Mouse (Mus musculus): ENCODE results near the gene Zbtb38.
"Not testable (repeated sequence)": the region's sequence is repeated elsewhere in the genome, so short reads cannot be mapped to it uniquely, and the experiment has no call there.

Gene Zbtb38

DNA sequence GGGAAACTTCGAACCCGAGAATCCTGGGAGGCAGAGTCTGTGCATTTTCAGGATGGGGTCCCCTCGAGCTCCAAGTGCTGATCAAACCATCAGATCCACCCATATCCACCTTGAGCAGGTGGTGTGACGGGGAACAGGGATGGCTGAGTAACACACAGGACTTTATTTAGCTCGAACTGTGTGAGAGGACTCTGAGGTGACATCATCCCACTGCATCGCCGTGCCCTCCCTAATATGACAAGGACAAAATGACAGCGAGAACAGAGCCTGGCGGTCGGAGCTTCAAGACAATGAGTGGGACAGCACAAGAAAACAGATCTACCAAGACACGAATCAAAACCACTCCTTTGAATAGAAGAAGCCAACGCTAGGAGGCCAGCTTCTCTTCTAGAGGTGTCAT lies 40.6 kb downstream of the Zbtb38 start:
- no peak for DNase-seq

DNA sequence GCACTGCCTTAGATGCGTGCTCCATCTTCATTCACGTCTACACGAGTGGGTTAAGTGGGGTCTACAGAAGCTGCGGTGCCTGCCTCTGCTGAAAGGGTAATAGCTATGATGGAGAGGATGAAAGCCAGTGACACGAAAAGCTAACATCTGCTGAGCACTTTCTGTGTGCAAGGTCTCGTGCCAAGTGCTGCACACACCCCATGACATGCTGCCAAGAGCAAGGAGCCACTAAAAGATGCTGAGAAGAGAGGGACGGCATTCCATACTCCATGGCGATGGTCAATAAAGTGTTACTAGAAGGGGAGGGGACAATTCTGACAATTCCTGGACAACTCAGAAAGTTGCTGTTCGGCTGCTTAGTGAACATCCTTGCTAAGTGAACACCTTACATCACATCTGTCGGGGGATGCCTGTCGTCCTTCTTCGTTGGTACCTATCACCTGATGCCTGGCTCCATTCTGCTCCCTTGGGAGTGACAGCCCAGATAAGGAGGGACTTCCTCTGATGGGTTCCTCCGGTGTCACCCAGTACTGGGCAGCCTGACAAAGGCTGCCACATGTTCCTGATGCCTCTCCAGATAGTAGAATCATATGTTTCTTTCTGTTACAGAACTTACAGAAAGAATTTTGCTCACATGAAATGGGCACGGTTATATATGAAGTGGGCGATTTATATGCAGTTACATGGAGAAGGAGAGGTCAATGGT lies 42.2 kb downstream of the Zbtb38 start:
- no peak for DNase-seq

DNA sequence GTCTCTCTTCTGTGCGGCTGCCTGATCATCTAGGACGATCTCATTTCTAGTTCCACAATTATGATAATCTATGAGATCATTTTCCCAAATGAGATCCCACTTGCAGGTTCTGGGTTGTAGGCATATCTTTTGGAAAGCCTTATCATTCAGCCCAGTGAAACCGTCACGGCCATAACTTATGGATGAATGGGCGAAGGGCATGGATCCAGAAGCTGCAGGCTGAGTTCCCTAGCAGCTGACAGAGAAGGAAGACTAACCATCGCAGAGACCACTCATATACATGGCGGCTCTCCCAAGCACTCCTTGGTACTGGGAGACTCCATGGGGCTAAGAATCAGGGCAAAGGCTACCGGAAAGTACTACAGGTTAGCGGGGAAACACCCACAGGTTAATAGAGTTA lies 43.7 kb downstream of the Zbtb38 start:
- DNase-seq = no peak

DNA sequence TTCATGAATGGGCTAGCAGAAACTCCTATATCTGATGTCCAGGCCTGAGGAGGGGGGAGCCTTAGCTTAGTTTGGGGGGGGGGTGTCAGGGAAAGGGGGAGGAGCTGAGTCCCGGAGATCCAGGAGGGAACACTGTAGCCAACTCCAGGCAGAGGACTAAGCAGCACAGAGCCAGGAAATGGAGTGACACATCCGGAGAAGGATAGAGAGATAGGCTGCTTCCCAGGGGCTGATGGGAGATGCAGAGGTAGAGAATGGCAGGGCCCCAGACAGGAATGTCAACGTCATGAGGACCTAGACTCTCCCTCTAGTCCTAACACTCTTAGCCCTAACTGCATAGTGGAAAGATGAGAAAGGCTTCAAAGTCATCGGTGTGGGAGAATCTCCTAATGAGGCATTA lies 44.7 kb downstream of the Zbtb38 start:
- no peak for DNase-seq

DNA sequence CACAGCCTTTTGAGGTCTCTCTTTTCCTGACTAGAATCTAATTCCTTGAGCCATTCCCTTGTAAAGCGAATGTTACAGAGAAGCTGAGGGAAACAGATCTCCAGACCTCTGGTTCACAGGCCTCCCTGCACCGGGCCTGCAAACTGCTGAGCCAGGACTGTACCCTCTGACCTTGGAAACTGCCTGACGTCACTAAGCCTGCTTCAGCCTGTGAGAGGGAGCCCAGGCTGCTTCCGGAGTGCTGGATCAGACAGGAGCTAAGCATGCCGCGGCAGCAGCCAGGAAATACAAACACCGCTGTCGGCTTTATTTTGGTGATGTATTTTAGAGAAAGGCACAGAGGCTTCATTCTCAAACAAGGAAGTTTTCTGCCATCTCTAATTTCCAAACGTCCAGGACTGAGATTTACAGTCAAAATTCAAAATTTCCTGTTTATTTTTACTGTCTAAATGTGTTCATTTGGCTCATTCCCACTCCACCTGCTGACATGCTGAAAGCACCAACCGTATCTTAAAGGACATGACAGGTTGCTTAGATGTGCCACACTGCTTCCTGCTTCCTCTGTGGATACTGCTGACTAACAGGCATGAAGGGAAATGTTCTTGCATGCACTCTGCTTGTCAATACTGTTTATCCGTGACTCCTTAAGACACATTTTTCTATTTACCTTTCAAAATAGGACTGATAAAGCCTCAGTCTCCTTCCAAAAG lies 46.9 kb downstream of the Zbtb38 start:
- DNase-seq = peak; percentile 94

DNA sequence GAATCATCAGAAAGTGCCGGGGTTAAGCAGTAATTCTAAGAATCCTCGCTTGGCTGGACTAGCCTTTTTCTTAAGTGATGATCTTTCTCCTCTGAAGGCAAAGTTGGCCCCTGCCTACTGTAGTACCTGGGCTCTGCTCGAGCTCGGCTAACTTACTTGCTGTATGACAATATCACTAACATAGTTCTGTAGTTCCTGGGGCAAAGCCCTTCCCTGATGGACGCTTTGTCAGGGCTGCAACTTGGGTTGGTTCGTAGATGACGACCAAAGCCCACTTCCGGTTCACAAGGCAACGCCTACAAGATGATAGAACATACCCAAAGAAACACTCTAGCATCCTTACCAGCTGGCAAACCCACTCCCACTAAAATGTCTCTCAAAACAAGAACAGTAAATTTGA lies 47.7 kb downstream of the Zbtb38 start:
- no peak for DNase-seq

DNA sequence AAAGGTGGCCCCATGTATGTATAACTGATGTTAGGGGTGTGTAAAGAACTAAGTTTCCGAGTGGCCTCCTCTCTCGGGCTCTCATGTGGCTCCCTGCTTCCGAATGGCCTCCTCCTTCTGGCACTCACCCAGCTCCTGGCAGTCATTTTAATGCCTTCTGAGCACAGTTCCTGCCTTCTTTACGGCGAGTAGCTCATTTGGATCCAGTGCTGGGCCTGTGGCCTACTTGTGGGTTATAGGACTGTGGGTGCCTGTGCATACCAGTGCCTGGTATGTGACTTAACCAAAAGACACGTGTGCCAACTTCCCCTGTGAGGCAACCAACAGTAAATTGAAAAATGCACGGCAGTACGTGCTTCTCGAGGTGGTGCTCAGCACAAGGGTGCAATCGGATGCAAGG lies 50.7 kb downstream of the Zbtb38 start:
- DNase-seq = no peak

DNA sequence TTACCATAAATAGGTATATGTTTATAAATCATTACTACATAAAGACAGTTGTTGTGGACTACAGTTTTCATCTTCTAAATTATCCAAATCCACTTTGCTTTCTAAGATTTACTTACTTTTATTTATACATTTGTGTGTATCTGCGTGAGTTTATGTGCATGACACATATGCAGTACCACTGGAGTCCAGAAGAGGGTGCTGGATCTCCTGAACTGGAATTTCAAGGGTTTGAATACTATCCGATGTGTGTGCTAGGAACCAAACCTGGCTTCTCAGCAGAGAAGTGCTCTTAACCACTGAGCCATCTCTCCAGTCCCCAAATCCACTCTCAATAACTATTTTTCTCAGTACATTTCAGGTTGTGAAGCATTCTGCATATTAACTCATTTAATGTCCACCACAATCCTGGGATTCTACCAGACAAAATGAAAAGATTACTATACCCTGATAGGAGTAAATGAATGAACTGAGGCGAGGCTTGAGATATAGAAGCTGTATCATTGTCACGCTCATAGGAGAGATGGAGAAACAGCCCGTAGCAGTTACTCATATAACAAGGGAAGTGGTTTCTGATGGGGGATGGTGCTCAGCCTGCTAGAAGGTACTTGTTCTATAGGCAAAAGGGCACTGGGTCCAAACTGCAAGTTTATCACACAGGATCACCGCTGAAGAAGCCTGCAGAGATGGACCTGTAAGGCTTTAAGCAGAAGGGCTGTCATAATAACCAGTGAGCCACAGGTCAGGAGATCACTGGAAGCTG lies 53.2 kb downstream of the Zbtb38 start:
- DNase-seq = no peak

DNA sequence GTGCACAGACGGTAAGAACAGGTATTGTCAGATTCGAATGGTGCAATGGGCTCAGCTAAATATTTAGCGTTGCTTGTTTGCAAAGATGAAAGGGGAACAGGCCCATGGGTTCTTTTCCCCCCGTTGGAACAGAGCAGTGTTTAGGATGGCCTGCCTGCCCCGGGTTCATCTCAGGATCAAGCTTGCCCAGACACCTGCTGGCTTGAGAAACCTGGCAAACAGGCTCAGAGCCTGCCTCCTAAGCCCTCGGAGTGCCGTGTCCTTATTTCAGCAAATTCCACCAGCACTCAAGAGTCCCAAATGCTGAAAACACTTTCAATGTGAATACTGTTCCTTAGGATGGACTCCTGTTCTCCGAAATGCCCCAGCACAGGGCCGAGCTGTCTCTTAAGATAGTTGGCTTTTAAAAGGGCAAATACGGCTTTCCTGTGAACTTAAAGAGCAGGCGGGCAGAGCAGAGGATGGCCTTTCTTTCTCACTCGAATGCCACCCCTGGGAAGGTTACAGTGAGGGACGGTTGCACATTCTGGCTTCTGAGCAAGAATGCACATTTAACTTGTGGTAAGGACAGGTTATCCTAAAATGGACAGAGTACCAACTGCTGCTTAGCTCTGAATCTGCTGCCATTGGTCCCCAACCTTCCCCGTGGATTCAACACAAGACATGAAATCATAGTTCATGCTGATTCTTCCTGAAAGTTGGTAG lies 55.7 kb downstream of the Zbtb38 start:
- no peak for DNase-seq

DNA sequence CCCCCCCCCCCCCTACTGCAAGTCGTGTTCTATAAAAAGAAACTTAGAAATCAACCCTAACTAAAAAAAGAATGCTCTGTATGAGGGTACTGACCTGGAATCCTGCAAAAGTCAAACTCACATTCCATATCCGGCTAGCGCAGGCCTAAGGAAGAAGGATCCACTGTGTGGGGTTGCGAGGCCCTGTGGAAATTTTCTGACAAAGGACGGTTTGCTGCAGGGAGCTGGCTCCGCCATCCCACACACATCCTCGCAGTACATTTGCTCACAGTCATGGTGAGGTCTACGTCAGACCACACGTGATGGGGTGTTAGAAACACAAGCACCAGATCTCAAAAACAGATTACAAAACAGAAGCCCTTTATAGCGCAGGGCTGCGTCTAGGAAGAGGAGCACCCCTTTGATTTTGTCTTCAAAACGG lies 56.5 kb downstream of the Zbtb38 start:
- DNase-seq = peak; percentile 51

DNA sequence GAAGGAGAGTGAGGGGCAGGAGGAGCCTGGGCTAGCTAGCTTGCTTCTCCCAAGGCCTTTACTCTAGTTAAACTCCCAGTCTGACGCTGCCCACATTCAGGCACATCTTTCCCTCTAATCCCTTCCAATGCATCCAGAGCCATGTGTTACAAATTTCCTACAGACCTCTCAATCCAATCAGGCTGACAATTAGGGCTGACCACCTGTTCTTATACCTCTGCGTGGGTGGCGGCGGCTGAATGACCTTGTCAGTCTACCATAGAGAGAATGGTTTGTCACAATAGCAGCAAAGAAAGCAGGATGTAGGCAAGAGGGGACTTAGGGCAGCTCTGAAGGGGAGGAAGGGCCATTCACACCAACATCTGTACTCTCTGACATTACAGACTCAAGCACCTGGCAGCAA lies 62.2 kb downstream of the Zbtb38 start:
- no peak for DNase-seq

DNA sequence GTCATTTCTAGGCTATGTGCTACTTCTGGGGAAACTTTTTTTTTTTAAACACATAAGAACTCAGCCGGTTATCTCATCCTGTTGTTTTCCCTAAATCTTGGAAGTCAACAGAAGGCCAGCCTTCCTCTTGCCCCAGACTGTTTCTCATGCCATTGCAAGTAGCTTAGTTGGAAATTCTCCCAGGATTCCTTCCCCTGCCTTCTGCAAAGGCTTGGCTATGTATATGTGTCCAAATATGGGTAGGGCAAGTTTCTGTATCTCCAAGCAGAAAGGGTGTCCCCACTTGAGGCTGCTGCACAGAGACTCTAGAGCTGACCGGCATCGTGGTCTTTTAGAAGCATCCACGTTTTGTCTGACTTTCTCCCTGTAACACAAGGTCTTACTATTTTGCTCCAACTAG lies 63.6 kb downstream of the Zbtb38 start:
- DNase-seq = no peak

DNA sequence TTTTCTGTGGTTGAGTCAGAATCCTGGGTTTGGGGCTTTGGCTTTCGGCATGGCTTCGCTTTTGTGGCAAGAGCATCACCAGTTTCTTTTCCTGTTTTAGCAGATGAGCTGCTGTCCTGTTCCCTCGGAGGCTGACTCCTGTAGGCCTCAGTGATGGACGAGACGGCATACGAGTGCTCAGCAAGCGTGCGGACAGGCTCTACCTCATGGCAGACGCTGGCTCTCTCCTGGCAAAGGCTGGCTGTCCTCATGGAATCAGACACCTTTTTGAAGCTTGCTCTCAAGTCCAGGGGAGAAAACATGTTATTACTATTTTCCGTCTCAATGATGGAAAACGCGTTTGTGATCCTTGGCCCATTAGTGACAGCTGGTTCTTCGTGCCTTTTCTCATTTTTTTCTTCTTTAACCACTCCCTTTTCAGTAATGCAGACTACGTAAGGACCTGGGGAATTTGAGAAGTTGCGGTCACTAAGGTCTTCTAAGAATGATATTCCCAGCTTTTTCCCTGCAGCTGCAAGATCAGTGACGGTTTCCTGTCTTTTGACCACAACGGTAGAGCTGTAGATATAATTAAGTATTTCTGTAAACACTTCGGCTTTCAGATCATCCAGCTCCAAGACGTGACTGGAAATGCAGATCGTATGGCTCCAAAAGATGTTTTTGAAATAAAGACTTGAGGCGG lies 64.3 kb downstream of the Zbtb38 start:
- no peak for DNase-seq

DNA sequence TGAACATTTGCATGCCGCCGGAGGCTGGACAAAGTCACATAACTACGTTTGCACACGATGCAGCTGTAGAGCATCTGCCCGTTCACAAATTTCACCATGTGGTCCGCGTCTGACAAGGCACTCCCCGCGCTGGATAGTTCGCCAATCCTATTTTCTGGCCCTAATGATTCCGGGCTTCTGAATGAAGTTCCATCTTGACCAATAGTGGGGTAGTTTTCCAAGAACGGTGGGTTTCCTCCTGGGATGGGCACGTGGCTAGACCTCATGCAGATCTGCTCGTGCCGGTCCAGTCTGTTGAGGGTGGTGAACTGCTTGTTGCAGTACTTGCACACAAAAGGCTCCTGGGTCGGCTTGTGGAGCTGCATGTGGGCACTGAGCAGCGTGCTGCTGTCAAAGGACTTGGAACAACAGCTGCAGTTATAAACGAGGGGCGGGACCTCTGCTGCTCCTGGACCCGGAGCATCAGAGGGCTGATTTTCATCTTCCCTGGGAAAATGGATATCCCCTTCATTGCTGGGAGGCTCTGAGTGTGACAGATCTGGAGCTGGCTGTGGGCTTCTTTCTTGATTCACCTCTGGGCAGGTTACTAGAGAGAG lies 64.9 kb downstream of the Zbtb38 start:
- no peak for DNase-seq

DNA sequence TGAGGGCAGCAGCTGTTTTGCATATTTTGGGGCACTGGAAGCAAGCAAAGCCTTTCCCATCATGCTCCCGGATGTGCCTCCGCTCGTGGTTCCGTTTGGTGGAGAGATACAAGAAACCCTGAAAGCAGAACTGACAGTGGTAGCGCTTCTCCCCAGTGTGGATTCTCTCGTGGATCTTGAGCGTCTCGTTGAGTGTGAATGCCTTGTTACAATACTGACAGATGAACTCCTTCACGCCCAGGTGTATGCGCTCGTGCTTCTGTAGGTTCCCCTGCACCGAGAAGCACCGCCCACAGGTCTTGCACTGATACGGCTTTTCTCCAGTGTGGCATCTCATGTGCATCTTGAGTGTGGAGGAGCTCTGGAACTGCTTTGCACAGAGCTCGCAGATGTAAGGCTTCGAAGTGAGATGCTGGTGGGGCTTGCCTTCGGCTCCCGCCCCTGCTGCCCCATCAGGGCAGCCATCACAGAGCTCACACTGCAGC lies 67.0 kb downstream of the Zbtb38 start:
- DNase-seq = no peak

DNA sequence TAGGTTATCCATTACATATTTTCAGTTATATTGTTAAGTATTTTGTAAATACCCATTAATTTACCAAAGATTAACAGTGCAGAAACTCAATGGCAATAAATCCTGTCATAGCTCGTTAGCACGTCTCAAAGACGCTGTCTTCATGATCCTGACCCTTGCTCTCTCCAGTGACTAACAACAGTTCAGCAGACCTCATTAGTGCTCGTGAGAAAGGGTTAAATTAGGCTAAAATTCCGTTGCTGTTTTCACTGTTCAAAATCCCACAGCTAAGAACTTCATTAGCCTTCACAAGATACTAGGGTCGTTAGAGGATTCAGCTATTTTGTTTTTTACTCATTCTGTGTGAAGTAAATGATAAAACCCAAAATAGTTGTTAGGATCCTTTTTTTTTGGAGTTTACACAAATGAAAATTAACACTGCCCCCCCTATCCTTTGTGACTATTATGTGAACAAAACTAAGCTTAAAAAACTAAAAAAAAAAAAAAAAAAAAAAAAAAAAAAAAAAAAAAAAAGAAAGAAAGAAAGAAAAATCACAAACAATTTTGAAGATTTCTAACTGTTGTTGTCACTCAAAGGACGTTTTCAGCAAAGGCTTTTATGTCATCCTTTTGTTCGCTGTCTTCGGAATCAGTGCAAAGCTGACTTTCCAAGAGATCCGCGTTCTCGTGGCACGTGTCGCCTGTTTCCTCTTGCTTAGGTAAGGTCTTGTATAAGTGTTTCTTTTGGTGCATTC lies 67.6 kb downstream of the Zbtb38 start:
- DNase-seq = no peak

DNA sequence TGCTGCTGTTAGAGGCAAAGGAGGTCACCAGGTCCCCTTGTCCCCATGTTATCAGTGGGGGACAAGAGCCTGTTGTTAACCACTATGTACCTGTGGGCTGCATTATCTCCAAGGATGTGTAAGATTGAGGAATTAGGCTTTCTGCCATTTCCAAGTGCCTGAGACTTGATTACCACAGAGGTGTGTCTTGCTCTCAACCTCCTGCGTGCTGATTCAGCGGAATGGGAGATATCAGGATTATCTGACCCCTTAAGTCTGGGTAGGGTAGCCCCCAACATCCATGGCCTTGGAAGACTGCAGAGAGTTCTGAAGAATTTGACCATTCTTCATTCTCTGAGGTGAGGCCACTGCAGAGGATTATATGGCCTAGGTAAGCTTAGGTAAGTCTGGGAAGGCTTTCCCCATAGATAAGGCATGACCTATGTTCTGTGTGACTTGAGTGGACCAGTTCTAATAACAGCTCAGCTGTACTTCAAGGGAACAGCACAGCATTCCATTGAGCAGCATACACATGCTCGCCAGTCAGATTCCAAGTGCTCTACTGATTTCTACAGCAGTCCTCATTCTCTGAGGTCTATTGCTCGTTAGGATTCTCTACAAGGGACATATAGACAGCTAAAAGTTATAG lies 68.4 kb downstream of the Zbtb38 start:
- no peak for DNase-seq

DNA sequence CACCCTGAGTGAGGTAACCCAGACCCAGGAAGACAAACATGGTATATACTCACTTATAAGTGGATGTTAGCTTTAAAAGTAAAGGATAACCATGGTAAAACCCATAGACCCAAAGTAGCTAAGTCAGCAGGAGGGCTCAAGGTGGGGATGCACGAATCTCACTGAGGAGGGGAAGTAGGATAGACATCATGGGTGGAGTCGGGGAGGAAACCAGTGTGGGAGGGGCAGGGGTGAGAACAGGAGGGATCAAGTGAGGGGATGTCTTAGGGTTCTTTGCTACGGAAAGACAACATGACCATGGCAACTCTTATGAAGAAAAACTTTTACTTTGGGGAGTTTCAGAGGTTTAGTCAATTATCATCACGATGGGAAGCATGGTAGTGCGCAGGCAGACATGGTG lies 74.0 kb downstream of the Zbtb38 start:
- DNase-seq = no peak

DNA sequence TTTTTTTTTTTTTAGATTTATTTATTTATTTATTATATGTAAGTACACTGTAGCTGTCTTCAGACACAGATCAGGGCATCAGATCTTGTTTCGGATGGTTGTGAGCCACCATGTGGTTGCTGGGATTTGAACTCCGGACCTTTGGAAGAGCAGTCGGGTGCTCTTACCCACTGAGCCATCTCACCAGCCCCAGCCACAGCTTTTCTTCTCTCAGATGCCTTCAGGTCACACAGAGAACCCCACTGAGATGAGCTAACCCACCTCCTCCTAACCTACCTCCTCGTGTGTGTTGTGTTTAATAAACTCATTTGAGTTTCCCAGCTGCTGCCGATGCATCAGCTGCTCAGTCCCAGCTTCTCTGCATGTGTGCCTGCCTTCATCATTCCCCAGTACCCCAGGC lies 74.9 kb downstream of the Zbtb38 start:
- DNase-seq = not testable (repeated sequence)

DNA sequence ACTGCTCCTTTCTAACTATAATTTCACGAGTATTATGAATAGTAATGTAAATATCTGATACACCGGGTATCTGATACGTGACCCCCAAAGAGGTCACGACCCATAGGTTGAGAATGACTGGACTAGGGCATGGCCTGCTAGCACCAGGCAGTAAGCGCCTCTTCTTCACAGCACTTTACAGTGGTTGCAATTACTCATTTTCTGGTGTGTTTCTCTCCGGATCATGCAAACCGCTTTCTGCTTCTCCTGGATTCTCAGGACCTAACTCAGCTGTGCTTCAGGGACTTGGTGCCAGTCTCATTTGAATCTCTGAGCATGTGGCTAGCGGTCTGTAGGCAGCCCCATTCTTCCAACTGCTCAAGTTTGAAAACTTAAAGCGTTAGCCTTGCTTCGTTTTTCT lies 76.0 kb downstream of the Zbtb38 start:
- DNase-seq = no peak
